Mouse (Mus musculus) liver, postnatal 0 days (tissue): ENCODE results near the gene Marcksl1. TPM values are rescaled to one million over a fixed set of nuclear protein-coding genes. Genes with fewer than 3 reads are reported as not detected.

Source experiments
- ATAC-seq: fragments of 200-750 bp; cut with Nextera tagmentation; 2 replicates; pipeline ENCODE4 v1.8.0; 2017; ENCODE audit warnings: mild to moderate bottlenecking, moderate library complexity
- DNase-seq: peaks from one replicate; pipeline ENCODE4 v3.0.0-alpha.2; 2016
- H3K27ac ChIP-seq: fragments of 300-500 bp; sonication (generic); 2 replicates; pipeline ENCODE4 v1.5.1; 2014; ENCODE audit warnings: antibody characterized with exemption, moderate library complexity, mild to moderate bottlenecking, low read depth
- H3K27me3 ChIP-seq: fragments of 300-500 bp; sonication (generic); 2 replicates; pipeline ENCODE4 v1.6.1; 2014; ENCODE audit warnings: low read length, control low read depth, mixed read lengths; ENCODE audit not compliant: insufficient read depth
- H3K36me3 ChIP-seq: fragments of 300-500 bp; sonication (generic); replicated peaks from 2 replicates; pipeline ENCODE4 v1.6.1; 2014; ENCODE audit warnings: mild to moderate bottlenecking, control low read depth, low read length, moderate library complexity, mixed read lengths; ENCODE audit not compliant: insufficient read depth
- H3K4me1 ChIP-seq: fragments of 300-500 bp; sonication (generic); 2 replicates; pipeline ENCODE4 v1.6.1; 2014; ENCODE audit warnings: antibody characterized with exemption, mild to moderate bottlenecking, control low read depth; ENCODE audit not compliant: insufficient read depth
- H3K4me2 ChIP-seq: fragments of 300-500 bp; sonication (generic); 2 replicates; pipeline ENCODE4 v1.6.1; 2014; ENCODE audit warnings: low read depth, mild to moderate bottlenecking, low read length, moderate library complexity, mixed read lengths
- H3K4me3 ChIP-seq: fragments of 300-500 bp; sonication (generic); 2 replicates; pipeline ENCODE4 v1.5.1; 2014; ENCODE audit warnings: low read depth, low read length
- H3K9ac ChIP-seq: fragments of 300-500 bp; sonication (generic); replicated peaks from 2 replicates; pipeline ENCODE4 v1.6.1; 2014; ENCODE audit warnings: mild to moderate bottlenecking, moderate library complexity
- H3K9me3 ChIP-seq: fragments of 300-500 bp; sonication (generic); 2 replicates; pipeline ENCODE4 v1.6.1; 2016; ENCODE audit warnings: mild to moderate bottlenecking, control low read depth, low read length, mixed read lengths
- CTCF ChIP-seq: sonication (generic); IDR thresholded peaks from 2 replicates; pipeline ENCODE4 v1.5.1; 2016; ENCODE audit warnings: antibody characterized with exemption, low read depth
- EP300 ChIP-seq: IDR thresholded peaks from 2 replicates; pipeline ENCODE4 v1.6.1; 2016; ENCODE audit warnings: antibody characterized with exemption, low read depth, mild to moderate bottlenecking
- WGBS: fragments of 180-500 bp; shearing (Covaris S2); extraction: QIAGEN DNeasy Blood & Tissue Kit; methylation state at CpG from one replicate; pipeline ENCODE4 v1.1.7; 2014; ENCODE audit not compliant: insufficient replicate concordance; 5-methylcytosine and 5-hydroxymethylcytosine counted together
- polyA plus RNA-seq: library from polyadenylated mRNA; unstranded; fragments of >200 nt; fragmentation: Nextera tagmentation; extraction: Ambion mirVana; gene quantifications from 2 replicates; pipeline ENCODE4 v1.2.1, GENCODE M21; 2015

Marcksl1 gene
- polyA plus RNA-seq, 1 experiment from 2014 or later, result 42.7 TPM

DNA sequence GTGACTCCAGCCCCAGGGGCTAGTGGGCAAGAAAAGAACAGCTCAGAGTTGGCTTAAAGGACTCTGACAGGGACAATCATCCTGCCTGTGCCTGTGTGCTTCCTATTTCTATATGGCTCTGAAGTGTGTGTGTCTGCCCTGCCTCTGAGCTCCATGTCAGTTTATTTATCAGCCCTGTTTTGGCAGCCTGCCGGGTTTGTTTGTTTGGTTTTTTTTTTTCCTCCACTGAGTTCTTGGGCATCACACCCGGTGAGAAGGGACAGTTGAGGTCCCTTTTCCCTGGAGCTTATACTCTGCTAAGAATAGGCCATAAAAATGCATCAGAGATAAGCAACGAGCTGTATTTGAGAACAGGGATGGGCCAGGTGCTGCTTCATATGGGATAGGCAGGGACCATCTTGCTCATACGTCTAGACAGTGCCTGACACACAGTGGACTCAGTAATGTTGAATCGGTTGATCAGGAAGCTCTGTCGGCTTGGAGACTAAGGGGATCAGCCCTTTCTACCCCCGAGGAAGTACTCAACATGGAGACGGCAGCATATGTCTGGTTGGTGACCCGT is 11.0 kb upstream of the Marcksl1 start:
- no peak for ATAC-seq
- no peak overlapping the region for H3K4me2 ChIP-seq
- peaks cover 28% of the 10 kb centered on the region for H3K4me1 ChIP-seq
- no peaks in the 10 kb centered on the region for H3K9me3 ChIP-seq
- TF ChIP-seq CTCF (no peak), EP300 (no peak)
- H3K9ac ChIP-seq, result no peak overlapping the region
- H3K4me3 ChIP-seq, result no peak overlapping the region
- H3K27me3 ChIP-seq, result no peaks in the 10 kb centered on the region
- WGBS, result 40% methylated on average over 9 of the region's 9 CpGs
- no peaks in the 10 kb centered on the region for H3K36me3 ChIP-seq
- DNase-seq, result no peak
- 0 out of 2 replicates have a peak overlapping the region, but pooled peaks have one; percentile 16 for H3K27ac ChIP-seq

GRCm38 (mm10) chr4:129502901-129503444 is 10.4 kb upstream of the Marcksl1 start:
- Histone ChIP-seq H3K27ac (0 out of 2 replicates have a peak overlapping the region, but pooled peaks have one; percentile 16), H3K9me3 (no peaks in the 10 kb centered on the region), H3K4me2 (no peak overlapping the region), H3K4me3 (no peak overlapping the region), H3K27me3 (no peaks in the 10 kb centered on the region), H3K4me1 (peaks cover 28% of the 10 kb centered on the region), H3K9ac (no peak overlapping the region), H3K36me3 (no peaks in the 10 kb centered on the region)
- TF ChIP-seq CTCF (no peak), EP300 (no peak)
- WGBS, result 43% methylated on average over 11 of the region's 11 CpGs
- ATAC-seq (no peak), DNase-seq (no peak)

DNA sequence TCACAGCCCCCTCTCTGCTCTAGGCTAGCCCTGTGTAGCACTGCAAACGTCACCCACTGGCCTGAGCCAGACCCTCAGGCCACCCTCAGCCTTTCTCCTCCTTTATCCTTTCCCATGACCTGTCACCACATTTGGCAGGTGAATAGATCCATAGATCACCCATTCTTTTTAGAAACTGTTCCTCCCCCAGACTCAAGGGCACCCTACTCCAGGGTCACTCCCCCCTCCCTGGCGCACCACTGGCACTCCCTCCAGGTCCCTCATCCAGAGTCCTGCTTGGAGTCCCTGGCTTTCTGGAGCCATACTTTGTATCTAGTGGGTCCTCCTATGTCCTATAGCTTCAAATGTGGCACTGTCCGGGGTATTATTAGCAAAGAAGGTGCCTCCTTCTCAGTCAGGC is 7.9 kb upstream of the Marcksl1 start:
- Histone ChIP-seq H3K27ac (no peak overlapping the region), H3K27me3 (no peaks in the 10 kb centered on the region), H3K4me2 (no peak overlapping the region), H3K4me1 (peaks cover 23% of the 10 kb centered on the region), H3K36me3 (no peaks in the 10 kb centered on the region), H3K4me3 (no peak overlapping the region), H3K9me3 (no peaks in the 10 kb centered on the region), H3K9ac (no peak overlapping the region)
- WGBS, result 86% methylated on average over 3 of the region's 3 CpGs
- ATAC-seq (no peak), DNase-seq (no peak)
- TF ChIP-seq EP300 (no peak), CTCF (no peak)

- Histone ChIP-seq H3K4me3 (no peak overlapping the region), H3K9ac (no peak overlapping the region; the same call in 1 of the 2 replicates), H3K27ac (no peak overlapping the region), H3K36me3 (no peaks in the 10 kb centered on the region), H3K27me3 (no peaks in the 10 kb centered on the region), H3K4me2 (0 out of 2 replicates have a peak overlapping the region, but pooled peaks have one; percentile 7), H3K9me3 (no peaks in the 10 kb centered on the region), H3K4me1 (peaks cover 22% of the 10 kb centered on the region)
- no peak for TF ChIP-seq EP300
- no peak for ATAC-seq
- no peak for DNase-seq
- 50% methylated on average over 9 of the region's 10 CpGs for WGBS
Measured at GRCm38 (mm10) chr4:129507434-129508236, 5.7 kb upstream of the Marcksl1 start.

DNA sequence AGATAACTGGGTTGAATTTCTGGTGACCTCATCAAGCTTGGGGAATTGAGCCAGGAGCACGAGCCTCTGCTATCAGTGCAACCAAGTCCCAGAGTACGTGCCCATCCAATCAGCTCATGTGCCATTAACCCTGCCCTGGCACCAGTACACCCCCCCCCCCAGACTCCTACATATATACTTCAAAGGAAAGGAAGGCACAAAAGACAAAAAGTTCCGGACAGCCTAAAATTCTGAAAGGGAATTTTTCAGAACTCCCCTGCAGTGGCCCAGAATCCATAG is 5.2 kb upstream of the Marcksl1 start:
- Histone ChIP-seq H3K9me3 (no peaks in the 10 kb centered on the region), H3K4me3 (no peak overlapping the region), H3K9ac (no peak overlapping the region), H3K27ac (no peak overlapping the region), H3K27me3 (peaks cover 3% of the 10 kb centered on the region; the same call in 1 of the 2 replicates), H3K4me2 (no peak overlapping the region), H3K36me3 (no peaks in the 10 kb centered on the region), H3K4me1 (peaks cover 17% of the 10 kb centered on the region)
- TF ChIP-seq CTCF (no peak), EP300 (no peak)
- 39% methylated on average over 3 of the region's 3 CpGs for WGBS
- ATAC-seq (no peak), DNase-seq (no peak)

DNA sequence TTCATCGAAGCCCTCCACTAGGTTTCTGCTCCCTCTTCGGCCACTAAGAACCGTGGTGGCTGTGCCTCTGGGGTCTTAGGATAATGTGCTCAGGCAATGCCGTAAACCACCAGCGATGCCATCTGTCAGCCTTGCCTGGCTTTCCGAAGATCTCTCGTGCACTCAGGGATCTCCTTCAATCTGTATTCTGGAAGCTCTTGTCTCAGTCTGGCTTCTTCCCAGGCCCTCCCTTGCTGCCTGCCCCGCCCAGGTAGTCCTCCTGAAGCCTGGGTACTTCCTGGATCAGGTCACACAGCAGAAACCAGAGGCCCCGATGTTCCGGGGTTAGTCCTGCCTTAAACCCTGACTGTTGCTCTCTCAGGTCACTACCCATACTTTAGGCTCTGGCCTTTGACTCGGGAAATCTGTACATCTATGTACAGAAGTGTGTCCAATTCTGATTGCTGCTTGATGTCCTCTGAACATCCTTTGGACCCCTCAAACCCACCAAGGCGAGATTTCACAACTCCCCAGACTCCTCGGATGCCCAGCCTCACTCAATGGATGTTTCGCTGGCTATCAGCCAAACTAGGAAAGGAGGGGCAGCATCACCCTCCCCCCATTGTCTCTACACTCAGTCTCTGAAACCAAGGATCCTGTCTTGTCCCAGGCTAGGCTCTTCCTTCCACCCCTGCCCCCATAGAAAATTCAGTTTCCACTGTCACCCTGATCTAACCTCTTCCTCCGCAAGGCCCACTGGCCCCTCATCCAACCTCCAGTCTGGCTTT is 4.4 kb upstream of the Marcksl1 start:
- no peak for ATAC-seq

More for the DNA sequence above, 4.4 kb upstream of the Marcksl1 start:
- Histone ChIP-seq H3K9ac (no peak overlapping the region), H3K27ac (no peak overlapping the region), H3K4me2 (no peak overlapping the region), H3K4me3 (no peak overlapping the region), H3K27me3 (peaks cover 4% of the 10 kb centered on the region; the same call in 1 of the 2 replicates), H3K9me3 (no peaks in the 10 kb centered on the region), H3K4me1 (peaks cover 18% of the 10 kb centered on the region), H3K36me3 (no peaks in the 10 kb centered on the region)
- TF ChIP-seq CTCF, result no peak
- no peak for TF ChIP-seq EP300
- no peak for DNase-seq
- WGBS, result 63% methylated on average over 15 of the region's 15 CpGs
